Mouse (Mus musculus) kidney, adult 2 months (tissue): ENCODE measurements around the gene Otulinl.

ENCODE experiments used
- CTCF ChIP-seq: fragments of 200-500 bp; conservative IDR thresholded peaks from 2 replicates; pipeline ENCODE4 v1.5.1; 2011; ENCODE audit warnings: low read depth, mild to moderate bottlenecking, control low read depth, low read length, moderate library complexity, mixed read lengths; ENCODE audit not compliant: insufficient read depth, insufficient read length
- POLR2A ChIP-seq: fragments of 200-500 bp; IDR thresholded peaks from one replicate; pipeline ENCODE4 v1.6.1; 2011; ENCODE audit warnings: low read depth, low read length, control low read depth

GRCm38 (mm10) chr15:27676211-27676610 lies 5.2 kb downstream of the Otulinl start:
- TF ChIP-seq POLR2A (no peak), CTCF (no peak)
